Mouse (Mus musculus): Measurements from ENCODE around the gene Bak1. TPM values are rescaled to one million over a fixed set of nuclear protein-coding genes. Genes with fewer than 3 reads are reported as not detected.

Gene Bak1
- polyA plus RNA-seq, 1 experiment from 2014 or later: 2.6 TPM

DNA sequence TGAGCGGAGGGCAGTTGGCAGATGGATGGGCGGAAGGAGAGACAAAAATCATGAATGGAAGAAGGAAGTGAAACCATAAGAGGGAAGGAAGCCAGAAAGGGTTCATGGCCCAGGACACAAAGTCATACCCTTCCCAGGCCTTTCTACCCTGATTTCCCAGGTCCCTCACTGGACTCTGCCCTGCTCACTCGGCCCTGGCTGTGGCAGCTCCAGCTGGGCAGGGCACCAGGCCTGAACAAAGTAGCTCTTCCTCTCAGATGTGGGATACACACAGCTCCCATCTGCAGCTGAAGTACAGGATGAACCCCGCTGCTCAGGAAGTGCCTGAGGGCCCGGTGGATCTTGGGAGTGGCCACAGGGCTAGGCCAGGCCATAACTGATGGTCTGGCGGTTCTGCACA lies 14.0 kb upstream of the Bak1 start:
- no peaks in the 10 kb centered on the region for H3K9me3 ChIP-seq (replicated peaks; ENCODE audit: control insufficient read depth, low read length)
- no peak overlapping the region; the same call in 1 of the 2 replicates for H3K27ac ChIP-seq (ENCODE audit: low read length)
- H3K4me1 ChIP-seq (ENCODE audit: control insufficient read depth, low read depth, low read length): no peaks in the 10 kb centered on the region; the same call in 1 of the 2 replicates
- 0 out of 2 replicates have a peak, but pooled peaks have one; percentile 24 for ATAC-seq (ENCODE audit: low read depth)
- no peak overlapping the region for H3K4me2 ChIP-seq (ENCODE audit: low read depth, low read length)
- no peaks in the 10 kb centered on the region for H3K36me3 ChIP-seq (ENCODE audit: control insufficient read depth, insufficient read depth)
- H3K4me3 ChIP-seq (ENCODE audit: low read depth, low read length): no peak overlapping the region
- H3K27me3 ChIP-seq (ENCODE audit: control insufficient read depth, insufficient read depth, low read depth, low read length): no peaks in the 10 kb centered on the region
- H3K9ac ChIP-seq (ENCODE audit: low read depth, low read length): no peak overlapping the region
- 33% methylated on average over 6 of the region's 6 CpGs for WGBS (ENCODE audit: insufficient replicate concordance)

DNA sequence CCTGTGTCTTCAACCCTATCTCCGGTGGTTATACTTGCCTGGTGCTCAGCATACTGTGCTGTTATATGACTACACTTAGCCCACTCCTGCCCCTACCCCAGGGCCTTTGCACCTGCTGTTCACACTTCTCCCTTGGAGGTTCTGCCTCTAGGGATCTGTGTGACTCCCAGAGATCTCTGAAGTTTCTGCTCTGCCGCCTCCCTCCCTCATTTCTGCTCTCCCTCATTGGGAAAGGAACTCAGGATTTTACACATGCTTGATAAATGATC lies 12.9 kb upstream of the Bak1 start:
- Histone ChIP-seq H3K4me1 (ENCODE audit: control insufficient read depth, low read depth, low read length) (no peaks in the 10 kb centered on the region; the same call in 1 of the 2 replicates), H3K9ac (ENCODE audit: low read depth, low read length) (no peak overlapping the region), H3K4me3 (ENCODE audit: low read depth, low read length) (no peak overlapping the region), H3K9me3 (replicated peaks; ENCODE audit: control insufficient read depth, low read length) (no peaks in the 10 kb centered on the region), H3K36me3 (ENCODE audit: control insufficient read depth, insufficient read depth) (no peaks in the 10 kb centered on the region), H3K4me2 (ENCODE audit: low read depth, low read length) (no peak overlapping the region), H3K27me3 (ENCODE audit: control insufficient read depth, insufficient read depth, low read depth, low read length) (no peaks in the 10 kb centered on the region), H3K27ac (ENCODE audit: low read length) (no peak overlapping the region)
- no peak for ATAC-seq (ENCODE audit: low read depth)
- 70% methylated on average over 2 of the region's 2 CpGs for WGBS (ENCODE audit: insufficient replicate concordance)

DNA sequence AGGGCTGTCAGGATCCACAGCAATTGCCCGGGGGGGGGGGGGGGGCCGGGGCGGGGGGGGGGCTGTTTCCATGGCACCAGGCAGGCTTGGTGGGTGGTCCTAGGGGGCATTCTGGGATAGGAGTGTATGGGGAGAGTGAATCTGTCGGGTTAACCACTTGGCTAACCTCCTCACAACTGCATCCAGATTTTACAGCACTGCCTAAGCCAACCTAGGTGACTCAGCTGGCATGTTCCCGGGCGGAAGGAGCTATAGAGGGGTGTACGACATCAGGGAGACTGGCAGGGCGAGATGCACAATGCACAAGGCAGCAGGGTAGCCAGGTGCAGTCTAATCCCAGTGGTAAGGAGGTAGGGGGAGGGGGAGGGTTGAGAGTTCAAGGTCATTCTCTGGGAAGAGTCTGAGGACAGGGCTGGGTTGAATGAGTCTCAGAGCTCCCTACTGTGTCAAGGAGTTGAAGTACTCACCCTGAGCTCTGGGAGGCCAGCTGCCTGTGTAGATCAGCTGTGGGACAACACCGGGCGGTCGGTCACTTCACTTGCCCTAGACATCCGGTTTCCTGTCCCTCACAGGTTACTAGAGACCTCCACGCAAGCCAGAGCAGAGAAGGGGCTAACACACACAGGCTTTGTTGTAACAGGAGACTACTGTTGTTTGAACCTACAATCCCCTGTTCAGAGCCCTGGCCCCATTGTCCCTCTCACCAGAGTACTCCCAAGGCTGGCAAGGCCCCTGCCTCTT lies 12.4 kb upstream of the Bak1 start:
- WGBS (ENCODE audit: insufficient replicate concordance): 63% methylated on average over 10 of the region's 13 CpGs
- Histone ChIP-seq H3K27ac (ENCODE audit: low read length) (no peak overlapping the region), H3K9me3 (replicated peaks; ENCODE audit: control insufficient read depth, low read length) (no peaks in the 10 kb centered on the region), H3K36me3 (ENCODE audit: control insufficient read depth, insufficient read depth) (no peaks in the 10 kb centered on the region), H3K4me2 (ENCODE audit: low read depth, low read length) (no peak overlapping the region), H3K4me1 (ENCODE audit: control insufficient read depth, low read depth, low read length) (no peaks in the 10 kb centered on the region; the same call in 1 of the 2 replicates), H3K9ac (ENCODE audit: low read depth, low read length) (no peak overlapping the region), H3K4me3 (ENCODE audit: low read depth, low read length) (no peak overlapping the region), H3K27me3 (ENCODE audit: control insufficient read depth, insufficient read depth, low read depth, low read length) (no peaks in the 10 kb centered on the region)
- no peak for ATAC-seq (ENCODE audit: low read depth)

DNA sequence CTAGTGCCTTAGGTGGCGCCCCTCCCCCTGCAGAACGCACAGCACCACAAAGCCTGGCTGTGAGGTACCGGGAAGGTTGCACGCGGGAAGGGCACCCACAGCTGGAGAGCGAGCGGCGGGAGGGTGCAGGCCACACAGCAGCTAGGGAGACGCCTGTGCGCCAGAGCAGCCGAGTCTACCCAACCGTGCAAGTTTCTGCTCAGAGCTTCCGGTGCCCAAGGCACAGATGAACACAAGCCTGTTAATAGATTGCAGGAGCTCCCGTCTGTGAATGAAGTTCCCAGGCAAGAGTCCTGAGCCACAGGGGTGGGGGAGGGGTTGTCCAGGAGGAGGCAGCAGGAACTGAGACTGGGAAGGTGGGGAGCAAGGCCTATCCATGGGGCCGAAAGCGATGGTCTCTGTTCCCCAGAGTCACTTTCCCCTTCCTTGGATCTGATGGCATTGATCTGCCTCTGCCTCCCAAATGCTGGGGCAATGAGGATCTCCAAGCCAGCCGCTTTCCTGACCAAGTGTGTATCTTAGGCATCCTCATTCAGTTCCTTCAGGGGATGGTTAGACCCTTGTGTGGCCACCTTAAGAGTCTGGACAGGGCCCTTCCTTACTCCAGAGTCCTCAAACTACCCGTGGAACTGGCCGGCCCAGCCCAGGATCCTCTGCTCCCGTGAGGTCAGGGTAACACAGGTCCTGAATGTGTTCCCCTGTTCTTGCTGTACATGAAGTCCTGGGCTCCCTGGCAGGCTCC lies 11.7 kb upstream of the Bak1 start:
- ATAC-seq (ENCODE audit: low read depth): no peak
- H3K27me3 ChIP-seq (ENCODE audit: control insufficient read depth, insufficient read depth, low read depth, low read length): no peaks in the 10 kb centered on the region
- H3K4me2 ChIP-seq (ENCODE audit: low read depth, low read length): no peak overlapping the region
- H3K4me3 ChIP-seq (ENCODE audit: low read depth, low read length): no peak overlapping the region
- H3K36me3 ChIP-seq (ENCODE audit: control insufficient read depth, insufficient read depth): no peaks in the 10 kb centered on the region
- WGBS (ENCODE audit: insufficient replicate concordance): 36% methylated on average over 20 of the region's 20 CpGs
- no peak overlapping the region for H3K27ac ChIP-seq (ENCODE audit: low read length)
- H3K4me1 ChIP-seq (ENCODE audit: control insufficient read depth, low read depth, low read length): no peaks in the 10 kb centered on the region; the same call in 1 of the 2 replicates
- no peaks in the 10 kb centered on the region for H3K9me3 ChIP-seq (replicated peaks; ENCODE audit: control insufficient read depth, low read length)
- no peak overlapping the region for H3K9ac ChIP-seq (ENCODE audit: low read depth, low read length)

DNA sequence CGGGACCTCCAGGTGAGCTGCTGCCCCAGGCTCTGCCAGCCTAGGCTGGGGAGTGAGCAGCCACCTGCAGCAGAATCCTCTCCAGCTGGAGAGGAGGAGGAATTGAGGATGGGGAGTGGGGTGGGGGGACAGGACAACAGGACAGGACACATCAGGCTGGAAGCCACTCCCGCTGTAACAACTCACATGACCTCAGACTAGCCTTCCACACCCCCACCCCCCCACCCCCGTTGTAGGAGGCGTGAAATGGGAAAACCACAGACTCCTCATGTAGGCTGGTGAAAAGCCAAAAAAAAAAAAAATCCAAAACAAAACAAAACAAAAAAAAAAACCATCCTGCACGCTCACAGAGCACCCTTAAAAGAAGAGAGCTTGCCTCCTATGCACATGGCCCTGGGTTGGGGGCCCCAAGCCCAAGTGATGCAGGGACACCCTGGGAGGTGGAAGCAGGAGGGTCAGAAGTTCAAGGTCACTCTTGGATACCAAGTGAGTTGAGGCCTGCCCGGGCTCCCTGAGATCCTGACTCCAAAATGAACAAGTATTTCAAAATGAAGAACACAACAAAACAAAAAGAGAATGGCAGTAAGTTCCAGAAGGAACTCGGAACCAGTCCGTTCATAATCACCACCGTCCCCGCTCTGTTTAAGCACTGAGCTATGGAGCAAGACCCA lies 10.8 kb upstream of the Bak1 start:
- Histone ChIP-seq H3K4me1 (ENCODE audit: control insufficient read depth, low read depth, low read length) (no peaks in the 10 kb centered on the region; the same call in 1 of the 2 replicates), H3K4me2 (ENCODE audit: low read depth, low read length) (no peak overlapping the region), H3K36me3 (ENCODE audit: control insufficient read depth, insufficient read depth) (no peaks in the 10 kb centered on the region), H3K27me3 (ENCODE audit: control insufficient read depth, insufficient read depth, low read depth, low read length) (no peaks in the 10 kb centered on the region), H3K9ac (ENCODE audit: low read depth, low read length) (no peak overlapping the region), H3K4me3 (ENCODE audit: low read depth, low read length) (no peak overlapping the region), H3K9me3 (replicated peaks; ENCODE audit: control insufficient read depth, low read length) (no peaks in the 10 kb centered on the region), H3K27ac (ENCODE audit: low read length) (no peak overlapping the region)
- no peak for ATAC-seq (ENCODE audit: low read depth)
- WGBS (ENCODE audit: insufficient replicate concordance): 52% methylated on average over 10 of the region's 10 CpGs

DNA sequence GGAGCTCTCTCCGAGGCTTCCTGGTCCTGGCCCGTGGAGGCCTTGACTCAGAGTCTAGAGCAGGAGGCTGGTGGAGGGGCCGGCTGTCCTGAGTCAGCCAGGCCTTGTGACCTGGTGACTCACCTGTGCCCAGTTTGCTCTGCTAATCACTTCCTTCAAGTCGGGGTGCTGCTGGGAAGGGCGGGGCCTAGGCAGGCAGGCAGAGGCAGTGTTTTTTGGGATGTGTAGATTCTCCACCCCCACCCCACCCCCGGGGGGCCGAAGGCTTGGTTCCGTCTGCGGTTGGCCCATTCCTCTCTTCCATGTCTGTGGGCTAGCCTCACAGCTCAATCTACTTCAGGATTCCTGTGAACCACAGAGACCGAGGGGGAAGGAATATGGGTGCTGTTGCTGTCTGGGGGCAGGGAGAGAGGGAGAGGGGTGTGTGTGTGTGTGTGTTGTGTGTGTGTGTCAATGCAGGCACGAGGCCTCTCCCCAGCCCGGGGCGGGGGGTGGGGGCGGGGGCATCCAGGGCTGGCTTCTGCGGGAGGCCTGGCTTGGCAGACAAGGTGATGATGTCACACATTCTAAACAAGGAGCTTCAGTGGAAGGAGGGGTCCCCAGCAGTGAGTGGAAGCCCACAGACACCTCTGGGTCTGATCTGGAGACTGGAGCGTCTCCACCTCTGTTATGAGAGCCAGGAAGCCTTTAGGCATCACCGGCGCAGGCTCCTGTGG lies 9.7 kb upstream of the Bak1 start:
- H3K9me3 ChIP-seq (replicated peaks; ENCODE audit: control insufficient read depth, low read length): no peaks in the 10 kb centered on the region
- no peak overlapping the region for H3K4me2 ChIP-seq (ENCODE audit: low read depth, low read length)
- H3K9ac ChIP-seq (ENCODE audit: low read depth, low read length): no peak overlapping the region
- H3K27me3 ChIP-seq (ENCODE audit: control insufficient read depth, insufficient read depth, low read depth, low read length): no peaks in the 10 kb centered on the region
- no peak for ATAC-seq (ENCODE audit: low read depth)
- H3K4me1 ChIP-seq (ENCODE audit: control insufficient read depth, low read depth, low read length): no peaks in the 10 kb centered on the region; the same call in 1 of the 2 replicates
- no peaks in the 10 kb centered on the region for H3K36me3 ChIP-seq (ENCODE audit: control insufficient read depth, insufficient read depth)
- WGBS (ENCODE audit: insufficient replicate concordance): 46% methylated on average over 17 of the region's 18 CpGs
- H3K4me3 ChIP-seq (ENCODE audit: low read depth, low read length): no peak overlapping the region
- H3K27ac ChIP-seq (ENCODE audit: low read length): no peak overlapping the region

DNA sequence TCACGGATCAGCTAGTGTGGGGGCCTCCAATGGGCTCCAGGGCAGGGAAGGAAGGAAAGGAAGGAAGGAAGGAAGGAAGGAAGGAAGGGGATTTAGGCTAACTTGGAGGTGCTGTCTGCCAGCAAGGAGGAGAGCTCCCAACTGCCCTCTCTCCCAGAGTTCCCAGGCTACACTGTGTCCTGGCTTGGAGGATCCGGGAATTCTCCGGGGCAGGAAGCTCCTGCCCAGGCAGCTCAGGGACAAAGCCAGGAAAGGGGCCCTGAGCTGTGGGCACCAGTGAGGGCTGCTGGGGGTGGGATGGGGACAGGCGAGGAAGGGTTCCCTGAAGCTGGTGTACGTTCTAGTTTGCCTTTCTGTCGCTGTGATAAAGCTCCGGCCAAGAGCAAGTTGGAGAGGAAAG lies 7.7 kb upstream of the Bak1 start:
- H3K36me3 ChIP-seq (ENCODE audit: control insufficient read depth, insufficient read depth): no peaks in the 10 kb centered on the region
- ATAC-seq (ENCODE audit: low read depth): no peak
- no peak overlapping the region for H3K4me2 ChIP-seq (ENCODE audit: low read depth, low read length)
- H3K9me3 ChIP-seq (replicated peaks; ENCODE audit: control insufficient read depth, low read length): no peaks in the 10 kb centered on the region
- H3K4me1 ChIP-seq (ENCODE audit: control insufficient read depth, low read depth, low read length): peaks cover 5% of the 10 kb centered on the region
- H3K9ac ChIP-seq (ENCODE audit: low read depth, low read length): no peak overlapping the region
- H3K27ac ChIP-seq (ENCODE audit: low read length): no peak overlapping the region; the same call in 1 of the 2 replicates
- WGBS (ENCODE audit: insufficient replicate concordance): 36% methylated on average over 7 of the region's 7 CpGs
- H3K4me3 ChIP-seq (ENCODE audit: low read depth, low read length): no peak overlapping the region
- no peaks in the 10 kb centered on the region for H3K27me3 ChIP-seq (ENCODE audit: control insufficient read depth, insufficient read depth, low read depth, low read length)

DNA sequence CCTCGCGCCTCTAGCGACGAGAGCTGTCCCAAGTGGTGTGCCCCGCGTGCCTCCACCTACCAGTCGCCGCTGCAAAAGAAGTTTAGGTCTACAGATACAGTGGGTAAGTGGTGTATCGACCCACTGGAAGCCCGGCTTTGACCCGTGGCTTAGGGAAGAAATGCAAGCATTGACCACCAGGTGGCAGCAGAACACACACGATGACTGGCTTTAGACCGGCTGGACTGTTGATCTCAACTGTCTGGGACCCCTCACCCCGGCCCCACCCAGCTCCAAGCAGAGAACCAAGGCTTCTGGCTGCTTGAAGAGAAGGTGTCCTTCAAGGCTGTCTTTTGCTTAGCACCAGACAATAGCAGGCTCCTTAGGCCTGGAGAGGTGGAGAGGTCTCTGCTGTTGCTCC lies 4.1 kb upstream of the Bak1 start:
- ATAC-seq (ENCODE audit: low read depth): no peak
- Histone ChIP-seq H3K9me3 (replicated peaks; ENCODE audit: control insufficient read depth, low read length) (no peaks in the 10 kb centered on the region), H3K27ac (ENCODE audit: low read length) (no peak overlapping the region), H3K9ac (ENCODE audit: low read depth, low read length) (no peak overlapping the region), H3K4me1 (ENCODE audit: control insufficient read depth, low read depth, low read length) (peaks cover 16% of the 10 kb centered on the region), H3K4me2 (ENCODE audit: low read depth, low read length) (peak overlapping the region; percentile 30), H3K27me3 (ENCODE audit: control insufficient read depth, insufficient read depth, low read depth, low read length) (no peaks in the 10 kb centered on the region), H3K36me3 (ENCODE audit: control insufficient read depth, insufficient read depth) (no peaks in the 10 kb centered on the region), H3K4me3 (ENCODE audit: low read depth, low read length) (no peak overlapping the region)
- WGBS (ENCODE audit: insufficient replicate concordance): 1% methylated on average over 14 of the region's 14 CpGs

All from liver, embryonic 16.5 days (tissue).